Comparison of ENCODE assay signal across 8 mouse cellular contexts in genomic region chr1:181888801-181889200, GRCm38 (mm10). TPM values are rescaled to one million over a fixed set of nuclear protein-coding genes. Genes with fewer than 3 reads are reported as not detected.
A peak's percentile ranks its signal among the peaks of the same experiment; 100 is the strongest.
DNase-seq lines count a peak whose midpoint lies in the region; ATAC-seq and TF ChIP-seq lines count a peak whose summit lies in the region.

No protein-coding gene starts in this region.

- peak; percentile 81 for DNase-seq in 3134 (ENCODE audit: extremely low read depth, insufficient read length, low spot score)
- DNase-seq in adrenal gland, postnatal 25 days, result peak; percentile 91
- peak; percentile 66 to 84 for DNase-seq in heart, adult 9 months (ENCODE audit: low spot score in 2 of 2)
- peak; percentile 87 for DNase-seq in kidney, adult 9 months
- peak; percentile 59 to 72 for DNase-seq in spleen, adult 2 months (ENCODE audit: low read depth in 1 of 2, low spot score in 2 of 2)

- H3K4me2 ChIP-seq in embryonic facial prominence, embryonic 13.5 days, result peak overlapping the region; percentile 36; the same call in 1 of the 2 replicates
- H3K4me2 ChIP-seq in limb, embryonic 13.5 days (replicated peaks), result peak overlapping the region; percentile 35; the same call in 1 of the 2 replicates
- peak overlapping the region; percentile 17; the same call in 1 of the 2 replicates for H3K4me2 ChIP-seq in midbrain, embryonic 16.5 days (ENCODE audit: low read length)

- no peaks in the 10 kb centered on the region for H3K36me3 ChIP-seq in embryonic facial prominence, embryonic 13.5 days
- H3K36me3 ChIP-seq in limb, embryonic 13.5 days, result no peaks in the 10 kb centered on the region
- no peaks in the 10 kb centered on the region for H3K36me3 ChIP-seq in midbrain, embryonic 16.5 days (ENCODE audit: control insufficient read depth, insufficient read depth, low read length)
- no peaks in the 10 kb centered on the region for H3K36me3 ChIP-seq in spleen, adult 2 months (ENCODE audit: control insufficient read depth, insufficient read depth, low read length)

- H3K9ac ChIP-seq in embryonic facial prominence, embryonic 13.5 days, result 0 out of 2 replicates have a peak overlapping the region, but pooled peaks have one; percentile 27
- no peak overlapping the region for H3K9ac ChIP-seq in limb, embryonic 13.5 days
- H3K9ac ChIP-seq in midbrain, embryonic 16.5 days (ENCODE audit: low read depth, low read length), result 0 out of 2 replicates have a peak overlapping the region, but pooled peaks have one; percentile 20

- H3K27me3 ChIP-seq in embryonic facial prominence, embryonic 13.5 days, result no peaks in the 10 kb centered on the region
- no peaks in the 10 kb centered on the region for H3K27me3 ChIP-seq in limb, embryonic 13.5 days
- no peaks in the 10 kb centered on the region for H3K27me3 ChIP-seq in midbrain, embryonic 16.5 days (ENCODE audit: control insufficient read depth, insufficient read depth, low read depth, low read length)
- H3K27me3 ChIP-seq in spleen, adult 2 months (ENCODE audit: control insufficient read depth, insufficient read depth, low read length), result no peaks in the 10 kb centered on the region

- TF ChIP-seq CTCF in spleen, adult 2 months (IDR thresholded peaks at IDR 0.05; ENCODE audit: extremely low read depth, insufficient read depth, insufficient read length, insufficient replicate concordance), result peak; percentile 100

- peaks cover 4% of the 10 kb centered on the region; the same call in 1 of the 2 replicates for H3K4me1 ChIP-seq in embryonic facial prominence, embryonic 13.5 days
- H3K4me1 ChIP-seq in limb, embryonic 13.5 days, result peaks cover 3% of the 10 kb centered on the region; the same call in 1 of the 2 replicates
- no peaks in the 10 kb centered on the region; the same call in 1 of the 2 replicates for H3K4me1 ChIP-seq in midbrain, embryonic 16.5 days (ENCODE audit: control insufficient read depth, insufficient read depth, low read length)
- H3K4me1 ChIP-seq in spleen, adult 2 months (ENCODE audit: control insufficient read depth, insufficient read depth, insufficient read length), result no peaks in the 10 kb centered on the region

- no peak for TF ChIP-seq POLR2A in spleen, adult 2 months (IDR thresholded peaks at IDR 0.05; ENCODE audit: low read depth, low read length)

- H3K27ac ChIP-seq in embryonic facial prominence, embryonic 13.5 days, result no peak overlapping the region
- H3K27ac ChIP-seq in limb, embryonic 13.5 days, result no peak overlapping the region
- no peak overlapping the region for H3K27ac ChIP-seq in midbrain, embryonic 16.5 days (ENCODE audit: low read length)
- H3K27ac ChIP-seq in spleen, adult 2 months (ENCODE audit: insufficient read depth, low read length), result no peak overlapping the region

- no peaks in the 10 kb centered on the region for H3K9me3 ChIP-seq in embryonic facial prominence, embryonic 13.5 days
- H3K9me3 ChIP-seq in limb, embryonic 13.5 days, result no peaks in the 10 kb centered on the region
- H3K9me3 ChIP-seq in midbrain, embryonic 16.5 days (replicated peaks; ENCODE audit: control insufficient read depth, low read length, poor library complexity, severe bottlenecking), result no peaks in the 10 kb centered on the region

- WGBS in embryonic facial prominence, embryonic 13.5 days, result 2% methylated on average over 11 of the region's 11 CpGs
- 7% methylated on average over 11 of the region's 11 CpGs for WGBS in limb, embryonic 13.5 days
- 7% methylated on average over 11 of the region's 11 CpGs for WGBS in midbrain, embryonic 16.5 days
- WGBS in spleen, adult 2 months, result 6% methylated on average over 11 of the region's 11 CpGs

- no peak overlapping the region for H3K4me3 ChIP-seq in embryonic facial prominence, embryonic 13.5 days
- H3K4me3 ChIP-seq in limb, embryonic 13.5 days, result no peak overlapping the region
- H3K4me3 ChIP-seq in midbrain, embryonic 16.5 days (ENCODE audit: low read depth, low read length), result no peak overlapping the region
- H3K4me3 ChIP-seq in spleen, adult 2 months (ENCODE audit: extremely low read depth, insufficient read depth, insufficient read length), result no peak overlapping the region

- ATAC-seq in embryonic facial prominence, embryonic 13.5 days (ENCODE audit: insufficient number of reproducible peaks, insufficient read depth, low FRiP score, low TSS enrichment, low read depth), result peak; percentile 27; the same call in 1 of the 2 replicates
- peak; percentile 70 for ATAC-seq in limb, embryonic 13.5 days (ENCODE audit: low FRiP score, low read depth)
- peak; percentile 76 for ATAC-seq in midbrain, embryonic 16.5 days

RNA-seq across cellular contexts. Expression of gene Lbr, which starts 46.0 kb away (rescaled TPM):
- total RNA-seq in adrenal gland, postnatal 25 days (2021), result 21.8 and 28.4 TPM in 2 replicates
- polyA plus RNA-seq in embryonic facial prominence, embryonic 13.5 days (2015; fragmentation: Nextera tagmentation; extraction: Ambion mirVana), result 93.1 and 106 TPM in 2 replicates
- 110 and 114 TPM in 2 replicates for polyA plus RNA-seq in limb, embryonic 13.5 days (2015; fragmentation: Nextera tagmentation; extraction: Ambion mirVana)
- 27.8 and 30.6 TPM in 2 replicates for polyA plus RNA-seq in midbrain, embryonic 16.5 days (2015; fragmentation: Nextera tagmentation; extraction: Ambion mirVana)
- 48.8 and 50.5 TPM in 2 replicates for polyA plus RNA-seq in spleen, adult 2 months (2012; rRNA removed)
